Mouse (Mus musculus) liver, adult 2 months (tissue): ENCODE measurements around the gene S100b. TPM values are rescaled to one million over a fixed set of nuclear protein-coding genes. Genes with fewer than 3 reads are reported as not detected.

Experiments used
- DNase-seq: peaks from one replicate; pipeline ENCODE4 v3.0.0-alpha.2; 2011; ENCODE audit warnings: low read depth, low spot score; ENCODE audit errors: extremely low read depth
- H3K27ac ChIP-seq: fragments of 200-500 bp; replicated peaks from 2 replicates; pipeline ENCODE4 v1.5.1; 2012; ENCODE audit warnings: low read depth, mild to moderate bottlenecking, control low read depth, inconsistent platforms, low read length; ENCODE audit not compliant: insufficient read depth
- H3K27me3 ChIP-seq: fragments of 200-500 bp; 2 replicates; pipeline ENCODE4 v1.6.1; 2012; ENCODE audit warnings: mild to moderate bottlenecking, moderate library complexity, low read length, inconsistent platforms; ENCODE audit not compliant: control insufficient read depth, insufficient read depth
- H3K36me3 ChIP-seq: fragments of 200-500 bp; 2 replicates; pipeline ENCODE4 v1.6.1; 2012; ENCODE audit warnings: low read length, inconsistent platforms; ENCODE audit not compliant: control insufficient read depth, insufficient read depth
- H3K4me1 ChIP-seq: fragments of 200-500 bp; 2 replicates; pipeline ENCODE4 v1.6.1; 2011; ENCODE audit warnings: low read length; ENCODE audit not compliant: control insufficient read depth, insufficient read depth
- H3K4me3 ChIP-seq: fragments of 200-500 bp; 2 replicates; pipeline ENCODE4 v1.5.1; 2011; ENCODE audit warnings: low read depth, mild to moderate bottlenecking, control low read depth, low read length, moderate library complexity; ENCODE audit not compliant: insufficient read depth
- H3K79me2 ChIP-seq: fragments of 200-500 bp; 2 replicates; pipeline ENCODE4 v1.6.1; 2012; ENCODE audit warnings: inconsistent platforms, mild to moderate bottlenecking, low read length, moderate library complexity; ENCODE audit not compliant: control insufficient read depth, insufficient read depth
- H3K9ac ChIP-seq: fragments of 200-500 bp; 2 replicates; pipeline ENCODE4 v1.6.1; 2012; ENCODE audit warnings: low read depth, mild to moderate bottlenecking, control low read depth, inconsistent platforms, low read length
- CTCF ChIP-seq: fragments of 200-500 bp; IDR thresholded peaks from 2 replicates; pipeline ENCODE4 v1.5.1; 2011; ENCODE audit warnings: low read depth, low read length, control low read depth
- POLR2A ChIP-seq: fragments of 200-500 bp; IDR thresholded peaks from 2 replicates; pipeline ENCODE4 v1.6.1; 2011; ENCODE audit warnings: low read length, control low read depth; ENCODE audit not compliant: insufficient read depth; ENCODE audit errors: extremely low read depth
- WGBS: fragments of 180-500 bp; shearing (Covaris S2); methylation state at CpG from one replicate; pipeline ENCODE4 v1.1.7; 2018; 5-methylcytosine and 5-hydroxymethylcytosine counted together
- polyA plus RNA-seq: library from polyadenylated mRNA; depleted of rRNA; stranded (reverse); fragments of >200 nt; gene quantifications from 2 replicates; pipeline ENCODE4 v1.2.3, GENCODE M21; 2012; rRNA removed
- total RNA-seq: library from RNA; depleted of rRNA; stranded (reverse); fragments of >200 nt; gene quantifications from 2 replicates; pipeline ENCODE4 v1.2.3, GENCODE M21; 2014; rRNA removed

S100b gene
- total RNA-seq (0.09 and 0.13 TPM in 2 replicates), polyA plus RNA-seq (not detected in 2 replicates)

DNA sequence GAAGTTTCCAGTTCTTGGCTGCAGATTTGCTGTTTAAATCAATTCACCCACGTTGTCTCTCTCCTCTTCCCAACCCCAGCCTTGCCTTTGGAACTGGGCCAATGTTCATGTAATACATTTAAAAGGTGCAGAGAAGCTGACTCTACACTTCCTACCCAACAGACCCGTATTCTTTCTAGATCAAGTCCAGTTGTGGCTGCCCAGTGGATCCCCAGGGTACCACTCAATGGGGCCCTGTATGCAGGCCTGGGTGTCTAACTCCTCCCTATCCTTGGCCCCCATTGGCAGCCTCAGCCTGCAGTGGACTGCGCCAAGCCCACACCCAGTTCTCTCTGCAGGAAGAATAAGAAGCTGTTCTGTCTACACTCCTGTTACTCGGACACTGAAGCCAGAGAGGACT lies at the start of gene S100b:
Gene S100b (plus strand): TSS at position 318 of the 400 bp plus-strand sequence.
- 47% methylated on average over 4 of the region's 4 CpGs for WGBS
- Histone ChIP-seq H3K27ac (no peak within 1 kb of the TSS), H3K4me1 (no peaks in the 10 kb centered on the region), H3K9ac (no peak within 1 kb of the TSS), H3K27me3 (no peaks in the 10 kb centered on the region), H3K4me3 (no peak within 1 kb of the TSS), H3K79me2 (no peaks in the 10 kb centered on the region), H3K36me3 (no peaks in the 10 kb centered on the region)
- no peak for DNase-seq
- TF ChIP-seq CTCF (no peak), POLR2A (no peak)

DNA sequence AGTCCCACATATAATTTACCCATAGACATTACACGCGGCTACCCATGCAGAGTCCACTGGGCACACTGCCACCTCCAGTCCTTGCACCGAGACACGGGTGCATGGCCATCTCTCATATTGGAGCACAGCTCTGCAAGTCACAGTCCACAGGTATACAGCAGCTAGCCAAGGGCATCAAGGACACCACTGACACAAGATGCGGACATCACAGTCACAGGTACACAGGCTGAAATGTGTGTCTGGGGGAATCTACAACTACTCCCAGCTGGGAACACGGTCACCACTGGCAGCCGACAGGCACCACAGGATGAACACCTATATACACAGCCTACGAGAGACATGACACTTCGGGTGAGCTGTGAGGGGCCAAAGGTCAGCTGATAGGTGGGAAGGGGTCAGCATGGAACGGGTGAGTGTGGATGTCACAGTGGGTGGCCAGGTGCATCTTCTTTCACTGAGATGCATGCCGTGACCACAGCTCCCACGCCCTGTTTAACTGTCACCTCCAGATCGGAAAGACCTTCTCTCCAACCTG lies 46.3 kb upstream of the S100b start:
- Histone ChIP-seq H3K27me3 (no peaks in the 10 kb centered on the region), H3K27ac (no peak overlapping the region), H3K79me2 (no peaks in the 10 kb centered on the region), H3K36me3 (no peaks in the 10 kb centered on the region), H3K9ac (no peak overlapping the region), H3K4me3 (no peak overlapping the region), H3K4me1 (no peaks in the 10 kb centered on the region)
- no peak for DNase-seq
- no peak for TF ChIP-seq CTCF
- no peak for TF ChIP-seq POLR2A
- WGBS, result 86% methylated on average over 13 of the region's 13 CpGs

DNA sequence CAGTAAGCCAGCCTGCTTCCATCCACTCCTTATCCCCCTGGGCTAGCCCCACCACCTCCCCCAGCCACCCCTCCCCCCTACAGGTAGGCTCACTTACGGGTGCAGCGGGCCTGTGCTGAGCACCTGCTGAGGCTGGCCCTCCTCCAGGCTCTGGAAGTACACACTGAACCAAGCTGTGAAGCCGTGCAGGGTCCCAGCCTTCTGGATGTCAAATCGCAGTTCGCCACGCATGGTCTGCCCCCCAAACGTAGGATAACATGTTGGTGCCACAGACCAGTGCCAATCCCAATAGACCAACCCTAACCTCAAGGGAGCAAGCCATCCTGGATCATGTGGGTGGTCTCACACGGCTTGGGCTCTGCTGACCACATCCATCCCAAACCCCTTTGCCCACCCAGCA lies 44.4 kb upstream of the S100b start:
- Histone ChIP-seq H3K36me3 (no peaks in the 10 kb centered on the region), H3K4me3 (no peak overlapping the region), H3K27ac (no peak overlapping the region), H3K9ac (no peak overlapping the region), H3K79me2 (no peaks in the 10 kb centered on the region), H3K4me1 (no peaks in the 10 kb centered on the region), H3K27me3 (no peaks in the 10 kb centered on the region)
- TF ChIP-seq CTCF (no peak), POLR2A (no peak)
- no peak for DNase-seq
- 89% methylated on average over 8 of the region's 8 CpGs for WGBS

- Histone ChIP-seq H3K36me3 (no peaks in the 10 kb centered on the region), H3K4me1 (no peaks in the 10 kb centered on the region), H3K27me3 (no peaks in the 10 kb centered on the region), H3K9ac (no peak overlapping the region), H3K27ac (no peak overlapping the region), H3K79me2 (no peaks in the 10 kb centered on the region), H3K4me3 (no peak overlapping the region)
- 96% methylated on average over 7 of the region's 7 CpGs for WGBS
- no peak for DNase-seq
- no peak for TF ChIP-seq CTCF
- no peak for TF ChIP-seq POLR2A
These were observed 42.8 kb upstream of the S100b start for GRCm38 (mm10) chr10:76210806-76211205.

DNA sequence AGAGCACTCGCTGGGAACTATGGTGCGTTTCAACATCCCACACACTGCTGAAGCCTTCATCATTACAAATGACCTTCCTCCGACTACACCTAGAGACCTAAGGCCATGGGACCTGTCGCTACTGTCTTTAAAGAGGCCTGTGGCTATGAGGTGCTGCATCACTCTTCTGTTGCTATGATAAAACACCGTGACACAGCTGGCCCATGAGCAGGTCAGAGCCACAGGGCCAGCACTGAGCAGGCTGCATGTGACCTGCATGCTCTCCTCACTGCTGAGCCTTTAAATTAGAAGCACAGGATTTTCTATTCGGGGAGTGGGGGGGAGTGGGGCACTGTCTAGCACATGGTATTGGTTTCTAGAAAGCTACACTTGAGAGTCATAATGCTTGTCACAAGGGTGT lies 41.5 kb upstream of the S100b start:
- Histone ChIP-seq H3K4me3 (no peak overlapping the region), H3K27me3 (no peaks in the 10 kb centered on the region), H3K79me2 (no peaks in the 10 kb centered on the region), H3K27ac (no peak overlapping the region), H3K4me1 (no peaks in the 10 kb centered on the region), H3K9ac (no peak overlapping the region), H3K36me3 (no peaks in the 10 kb centered on the region)
- TF ChIP-seq POLR2A, result no peak
- TF ChIP-seq CTCF, result no peak
- WGBS, result 93% methylated on average over 6 of the region's 6 CpGs
- DNase-seq, result no peak

DNA sequence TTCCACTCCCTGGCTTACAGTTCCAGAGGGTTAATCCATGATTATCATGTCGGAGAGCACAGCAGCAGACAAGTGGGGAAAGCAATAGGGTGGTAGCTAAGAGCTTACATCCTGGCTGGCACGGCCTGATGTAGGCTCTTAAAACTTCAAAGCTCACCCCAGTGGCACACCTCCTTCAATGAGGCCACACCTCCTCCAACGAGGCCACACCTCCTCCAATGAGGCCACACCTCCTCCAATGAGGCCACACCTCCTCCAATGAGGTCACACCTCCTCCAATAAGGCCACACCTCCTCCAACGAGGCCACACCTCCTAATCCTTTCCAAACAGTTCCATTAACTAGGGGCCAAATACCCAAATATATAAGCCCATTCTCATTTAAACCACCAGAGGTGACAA lies 39.5 kb upstream of the S100b start:
- Histone ChIP-seq H3K27ac (no peak overlapping the region), H3K4me3 (no peak overlapping the region), H3K36me3 (no peaks in the 10 kb centered on the region), H3K4me1 (no peaks in the 10 kb centered on the region), H3K27me3 (no peaks in the 10 kb centered on the region), H3K79me2 (no peaks in the 10 kb centered on the region), H3K9ac (no peak overlapping the region)
- no peak for DNase-seq
- 90% methylated on average over 4 of the region's 4 CpGs for WGBS
- TF ChIP-seq CTCF (no peak), POLR2A (no peak)
